Mouse (Mus musculus): ENCODE data around the gene 2210010C04Rik.
"Not testable (repeated sequence)": the region's sequence is repeated elsewhere in the genome, so short reads cannot be mapped to it uniquely, and the experiment has no call there.

2210010C04Rik gene

GRCm38 (mm10) chr6:41019140-41019539 is 16.2 kb downstream of the 2210010C04Rik start:
- no peak for DNase-seq (ENCODE audit: low spot score in 2 of 2)

- DNase-seq (ENCODE audit: low spot score in 2 of 2), result no peak
Measured at GRCm38 (mm10) chr6:41018629-41019028, 16.7 kb downstream of the 2210010C04Rik start.

GRCm38 (mm10) chr6:41015065-41015464 is 20.2 kb downstream of the 2210010C04Rik start:
- DNase-seq (ENCODE audit: low spot score in 2 of 2), result no peak

GRCm38 (mm10) chr6:40999379-40999778 is 35.9 kb downstream of the 2210010C04Rik start, which contains the start of gene Gm2663:
Gene Gm2663 (minus strand): TSS chr6:40999479.
- DNase-seq (ENCODE audit: low spot score in 2 of 2), result not testable (repeated sequence)

Data from right cerebral cortex, postnatal 36 days (tissue).